Mouse (Mus musculus) stomach, postnatal 0 days (tissue): ENCODE results near the gene Sept10.

Experiments
- CTCF ChIP-seq: IDR thresholded peaks from 2 replicates; pipeline ENCODE4 v1.5.1; 2016; ENCODE audit warnings: antibody characterized with exemption, low read depth, mild to moderate bottlenecking, moderate library complexity
- EP300 ChIP-seq: optimal IDR thresholded peaks from 2 replicates; pipeline ENCODE3; 2016; ENCODE audit warnings: antibody characterized with exemption

GRCm38 (mm10) chr10:59166104-59166944, 55.3 kb downstream of the Sept10 start:
- TF ChIP-seq CTCF (peak; percentile 90), EP300 (no peak)
